Mouse (Mus musculus) adrenal gland, postnatal 10 days (tissue): ENCODE data around the gene Sh3bp4. TPM values are rescaled to one million over a fixed set of nuclear protein-coding genes. Genes with fewer than 3 reads are reported as not detected.

Experiments
- DNase-seq: peaks from one replicate; pipeline ENCODE4 v3.0.0; 2021; ENCODE audit warnings: mixed read lengths
- total RNA-seq, 2 experiments: library from RNA; stranded (reverse); gene quantifications; 2 replicates each; pipeline ENCODE4 v1.2.3; 2021

Sh3bp4 gene
- total RNA-seq, 2 experiments from 2014 or later = 13.4 to 17.6 TPM

DNA sequence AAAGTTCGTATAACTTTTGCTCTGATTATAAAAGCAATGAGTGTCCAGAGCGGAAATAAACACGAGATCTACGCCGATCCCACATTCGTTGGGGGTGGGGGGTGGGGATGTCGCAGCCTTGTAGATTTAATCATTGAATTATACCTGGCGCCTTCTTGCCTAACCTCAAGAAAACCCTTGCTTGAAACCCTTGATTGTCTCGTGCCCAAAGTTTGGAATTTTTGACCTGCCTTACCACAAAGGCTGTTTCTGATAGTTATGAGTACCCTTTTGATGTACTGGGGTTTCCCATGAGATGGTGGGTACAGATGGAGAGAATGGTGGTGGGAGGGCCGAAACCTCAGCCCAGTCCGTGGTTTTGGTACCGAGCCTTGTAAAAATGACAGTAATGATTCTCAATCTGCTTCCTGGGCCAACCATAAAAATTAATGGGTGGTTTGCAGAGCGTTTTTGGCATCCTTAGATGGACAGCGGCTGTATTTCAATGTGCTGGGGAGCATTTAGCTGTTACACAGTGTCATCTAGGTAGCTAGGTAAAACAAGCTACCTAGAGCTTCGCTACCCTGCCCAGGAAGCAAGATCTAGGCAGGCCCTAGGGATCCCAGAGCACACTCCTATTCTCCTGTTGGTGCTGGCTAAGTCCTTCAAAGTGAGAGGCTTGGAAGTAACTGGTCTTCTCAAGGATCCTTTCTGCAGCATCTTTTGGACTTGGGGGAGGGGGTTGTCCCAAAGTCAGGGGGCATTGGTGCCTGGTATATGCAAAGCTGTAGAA, 1.3 kb downstream of the Sh3bp4 start:
- no peak for DNase-seq

- no peak for DNase-seq
Observed at GRCm38 (mm10) chr1:89072143-89072990, 2.2 kb downstream of the Sh3bp4 start.

DNA sequence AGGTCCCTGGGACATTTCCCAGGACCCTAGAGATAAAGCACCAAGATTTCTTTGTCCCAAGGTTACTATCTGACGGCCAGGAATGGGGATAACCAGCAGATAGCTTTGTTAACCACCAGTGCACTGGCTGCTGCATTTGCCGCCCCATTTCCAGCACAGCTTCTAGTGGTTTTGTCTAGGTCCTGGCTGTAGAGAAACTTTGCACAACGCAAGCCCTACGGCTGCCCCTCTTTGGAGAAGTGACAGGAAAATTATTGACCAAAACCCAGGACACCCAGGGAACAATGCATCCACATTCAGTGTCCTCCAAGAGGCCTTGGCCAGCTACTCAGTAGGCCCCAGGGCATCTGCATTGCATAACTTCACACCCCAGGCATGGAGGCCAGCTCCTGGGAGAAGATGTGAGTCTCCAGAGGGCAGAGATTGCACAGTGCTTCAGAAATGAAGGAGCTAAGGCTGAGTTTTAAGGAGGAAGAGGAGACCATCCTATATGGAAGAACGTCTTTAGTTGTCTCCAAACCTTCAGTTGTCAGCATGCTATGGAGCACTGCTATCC, 3.2 kb downstream of the Sh3bp4 start:
- peak; percentile 53 for DNase-seq

DNA sequence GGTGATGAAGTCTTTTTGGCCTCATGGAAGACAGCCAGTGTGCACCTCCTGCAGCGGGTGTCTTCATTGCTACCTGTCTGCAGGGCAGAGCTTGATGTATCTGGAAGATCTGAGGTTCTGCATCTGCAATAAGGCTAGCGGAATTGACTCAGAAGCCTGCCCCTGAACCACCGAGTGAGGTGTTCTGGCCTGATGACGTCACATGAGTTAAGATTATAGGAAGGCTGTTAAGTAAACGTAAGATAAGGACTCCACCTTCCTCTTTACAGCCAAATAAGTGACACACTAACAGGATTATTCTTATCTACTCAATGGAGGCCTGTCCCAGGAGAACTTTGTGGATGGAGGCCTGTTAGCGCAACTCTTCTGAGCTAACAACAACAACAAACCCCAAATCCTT, 4.5 kb downstream of the Sh3bp4 start:
- no peak for DNase-seq

GRCm38 (mm10) chr1:89075120-89075519, 4.9 kb downstream of the Sh3bp4 start:
- no peak for DNase-seq

DNA sequence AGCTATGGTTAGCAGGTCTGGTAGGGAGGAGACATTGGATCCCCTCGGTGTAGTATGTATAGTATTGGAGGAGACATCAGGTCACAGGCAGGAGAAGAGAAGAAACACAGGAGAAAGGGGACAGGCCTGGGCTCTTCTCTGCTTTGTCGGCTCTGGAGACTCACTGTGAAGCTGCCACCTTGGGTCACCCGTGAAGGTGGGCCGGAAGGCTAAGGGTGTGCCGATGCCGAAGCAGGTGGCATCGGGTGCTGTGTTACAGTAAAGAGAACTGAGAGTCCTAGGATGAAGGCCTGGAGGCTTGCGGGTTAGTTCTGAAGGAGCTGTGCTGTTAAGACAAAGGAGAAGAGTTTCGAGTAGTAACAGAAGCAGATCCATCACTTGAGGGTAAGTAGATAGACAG, 6.6 kb downstream of the Sh3bp4 start:
- no peak for DNase-seq

- DNase-seq = no peak
Observed at GRCm38 (mm10) chr1:89078240-89078639, 8.0 kb downstream of the Sh3bp4 start.

DNA sequence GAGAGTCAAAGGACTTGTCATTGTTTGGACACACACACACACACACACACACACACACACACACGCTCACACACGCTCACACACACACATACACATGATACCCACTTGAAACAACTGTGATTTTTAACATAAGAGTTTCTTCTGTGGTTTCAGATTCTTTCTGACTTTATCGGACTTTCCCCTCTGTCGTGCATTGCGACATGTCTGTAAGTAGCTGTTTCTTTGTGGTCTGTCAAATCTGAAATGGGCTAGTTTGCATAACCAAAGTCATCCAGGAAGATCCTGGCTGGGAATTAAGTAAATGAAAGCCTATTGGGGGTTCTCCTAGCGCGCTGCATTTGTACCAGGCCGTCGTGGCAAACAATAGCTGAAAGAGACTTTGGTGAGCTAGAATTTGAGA, 8.5 kb downstream of the Sh3bp4 start:
- no peak for DNase-seq

DNA sequence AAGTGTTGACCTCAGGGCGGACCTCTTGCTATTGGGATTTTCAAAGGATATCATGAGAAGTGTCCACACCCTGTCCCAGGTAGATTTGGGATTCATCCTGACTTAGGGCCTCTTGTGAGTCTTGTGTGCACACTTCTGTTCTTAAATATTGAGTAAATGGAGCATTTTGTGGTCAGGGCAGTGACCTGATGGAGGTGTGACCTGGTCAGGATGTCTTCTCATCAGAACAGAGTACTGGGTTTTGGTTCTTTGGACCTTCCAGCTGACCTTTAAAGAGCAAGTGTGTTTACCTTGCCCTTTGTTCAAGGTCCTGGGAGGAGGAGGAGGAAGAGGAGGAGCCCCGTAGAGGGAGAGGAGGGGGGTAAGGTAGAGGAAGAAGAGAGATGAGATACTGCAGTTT, 9.0 kb downstream of the Sh3bp4 start:
- no peak for DNase-seq

- no peak for DNase-seq
Observed at GRCm38 (mm10) chr1:89080371-89080770, 10.2 kb downstream of the Sh3bp4 start.

- DNase-seq = no peak
Observed at GRCm38 (mm10) chr1:89080795-89081194, 10.6 kb downstream of the Sh3bp4 start.

DNA sequence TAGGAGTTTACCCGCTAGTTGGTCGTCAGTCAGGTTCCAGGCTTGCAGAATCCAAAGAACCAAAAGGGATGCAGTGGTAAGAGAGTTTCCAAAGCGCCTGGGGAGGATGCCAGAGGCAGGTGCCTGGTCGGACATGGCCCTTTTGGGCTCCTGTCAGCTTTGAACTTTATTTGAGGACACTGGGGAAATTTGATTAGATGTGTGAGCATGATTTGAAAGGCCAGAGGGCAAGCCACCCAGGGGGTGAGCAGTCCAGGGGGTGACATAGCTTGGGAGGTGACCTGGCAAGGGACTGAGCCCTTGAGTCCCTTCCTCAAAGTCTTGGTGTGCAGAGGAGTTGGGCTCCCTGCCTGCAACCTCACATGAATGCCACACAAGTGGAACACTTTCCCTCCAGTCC, 11.2 kb downstream of the Sh3bp4 start:
- DNase-seq = no peak

- DNase-seq = peak; percentile 2
Observed at GRCm38 (mm10) chr1:89082171-89082882, 12.1 kb downstream of the Sh3bp4 start.

GRCm38 (mm10) chr1:89086575-89087153, 16.4 kb downstream of the Sh3bp4 start:
- DNase-seq = no peak

DNA sequence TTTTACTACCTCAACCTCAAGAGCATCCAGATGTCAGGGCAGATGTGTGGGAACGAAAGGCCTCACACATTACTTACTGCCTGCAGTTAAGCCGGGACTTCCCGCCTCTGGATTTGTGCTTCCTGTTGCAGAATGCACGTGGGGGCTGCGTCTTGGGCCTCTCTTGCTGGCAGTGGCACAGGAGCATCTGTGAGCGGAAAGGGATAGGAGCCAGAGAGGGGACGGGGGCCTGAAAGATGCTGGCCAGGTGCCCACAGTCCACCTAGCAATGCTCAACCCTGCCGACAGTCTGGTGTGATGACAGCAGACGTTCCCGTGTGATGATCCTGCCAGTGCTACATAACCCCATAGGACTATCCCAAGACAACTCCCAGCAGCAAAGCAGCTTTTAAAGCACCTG, 17.9 kb downstream of the Sh3bp4 start:
- no peak for DNase-seq

GRCm38 (mm10) chr1:89088748-89089288, 18.6 kb downstream of the Sh3bp4 start:
- no peak for DNase-seq

DNA sequence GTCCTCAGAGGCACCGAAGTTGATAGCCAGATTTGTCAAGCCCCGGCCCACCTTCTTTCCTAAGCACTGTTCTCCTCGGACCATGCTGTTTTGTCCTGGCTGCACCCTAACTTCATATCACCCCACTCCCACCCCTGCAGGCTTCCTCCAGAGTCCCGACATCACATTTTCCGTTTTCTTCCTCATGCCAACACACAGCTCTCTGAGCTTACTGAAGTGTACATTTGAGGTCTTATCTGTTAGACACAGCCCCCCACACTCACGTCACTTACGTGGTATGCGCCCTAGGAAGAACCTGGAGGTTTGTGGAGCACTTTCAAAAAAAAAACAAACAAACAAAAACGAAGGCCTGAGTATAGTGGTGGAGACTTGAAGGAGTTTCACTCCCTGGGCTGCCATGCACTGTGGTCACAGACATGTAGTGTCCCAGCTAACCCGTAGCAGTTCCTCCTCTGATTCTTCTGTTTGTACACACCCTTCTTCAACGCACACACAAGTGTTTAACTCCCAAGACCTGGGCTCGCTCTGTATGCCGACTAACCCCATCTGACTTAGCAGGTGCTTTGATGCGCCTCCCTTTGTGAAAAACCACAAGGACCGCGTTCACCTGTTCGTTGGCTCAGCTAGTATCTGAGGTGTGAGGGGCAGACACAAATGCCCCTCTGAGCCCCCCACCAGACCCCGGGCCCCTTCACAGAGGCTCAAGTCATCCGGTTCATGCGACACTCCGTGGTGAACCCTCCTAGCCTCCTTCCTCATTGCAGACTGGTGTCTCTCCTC, 19.8 kb downstream of the Sh3bp4 start:
- DNase-seq = no peak

- DNase-seq = no peak
Observed at GRCm38 (mm10) chr1:89090676-89091075, 20.5 kb downstream of the Sh3bp4 start.

- no peak for DNase-seq
Observed at GRCm38 (mm10) chr1:89092019-89092418, 21.8 kb downstream of the Sh3bp4 start.

DNA sequence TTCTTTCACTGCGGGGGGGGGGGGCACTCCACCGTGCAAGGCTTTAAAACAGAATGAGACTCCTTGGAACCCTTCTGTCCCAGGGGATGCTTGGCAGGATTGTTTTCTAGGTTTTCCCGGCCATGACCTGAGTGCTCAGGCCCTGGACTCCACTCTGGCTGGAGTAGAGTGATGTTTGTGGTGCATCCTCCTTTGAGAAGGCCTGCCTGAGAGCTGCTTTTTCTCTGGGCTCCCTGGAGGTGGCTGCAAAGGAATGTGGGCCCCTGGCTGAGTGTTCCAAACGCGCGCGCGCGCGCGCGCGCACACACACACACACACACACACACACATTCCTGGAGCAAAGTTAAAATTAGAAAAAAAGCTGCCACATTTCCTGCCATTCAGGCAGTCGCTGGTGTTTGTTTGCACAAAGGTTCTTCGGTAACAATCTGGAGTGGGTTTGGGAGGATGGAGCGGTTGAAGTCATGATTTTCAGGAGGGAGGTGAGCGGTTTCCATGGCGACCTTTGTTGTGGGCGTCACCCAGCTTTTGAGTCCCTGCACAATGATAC, 22.3 kb downstream of the Sh3bp4 start:
- DNase-seq = peak; percentile 63

DNA sequence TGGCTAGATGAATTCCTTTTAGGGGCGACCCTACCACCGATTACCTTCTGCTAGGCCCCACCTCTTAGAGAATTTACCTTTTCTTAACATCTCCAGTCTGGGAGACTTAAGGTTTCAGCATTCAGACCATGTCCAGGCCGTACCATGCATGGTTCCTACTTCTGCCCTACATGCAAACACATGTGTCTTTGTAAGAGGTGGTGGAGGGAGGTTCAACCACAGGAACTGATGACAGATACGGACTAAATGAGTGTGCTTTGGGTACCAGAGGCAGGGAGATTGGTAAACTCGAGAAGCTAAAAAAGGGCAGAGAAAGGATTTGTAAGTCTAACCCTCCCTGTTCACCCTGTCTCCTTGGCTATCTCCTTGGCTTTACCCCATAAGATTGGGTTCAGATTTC, 23.5 kb downstream of the Sh3bp4 start:
- DNase-seq = no peak
